Mouse (Mus musculus): ENCODE results near the gene Rasa3.

- TF ChIP-seq CTCF (IDR thresholded peaks at IDR 0.05; ENCODE audit: borderline replicate concordance, insufficient read depth, low read length) (no peak), POLR2A (IDR thresholded peaks at IDR 0.05; ENCODE audit: low read depth, low read length) (no peak)
These were observed 9.0 kb downstream of the Rasa3 start for GRCm38 (mm10) chr8:13668367-13668766.

Data from embryonic fibroblast, embryonic 13.5 days (primary cell).